Mouse (Mus musculus): ENCODE data around the gene Prdm8. TPM values are rescaled to one million over a fixed set of nuclear protein-coding genes. Genes with fewer than 3 reads are reported as not detected.

Gene Prdm8
- not detected in 2 replicates for polyA plus RNA-seq (2014; fragmentation: Nextera tagmentation; extraction: Ambion mirVana)

DNA sequence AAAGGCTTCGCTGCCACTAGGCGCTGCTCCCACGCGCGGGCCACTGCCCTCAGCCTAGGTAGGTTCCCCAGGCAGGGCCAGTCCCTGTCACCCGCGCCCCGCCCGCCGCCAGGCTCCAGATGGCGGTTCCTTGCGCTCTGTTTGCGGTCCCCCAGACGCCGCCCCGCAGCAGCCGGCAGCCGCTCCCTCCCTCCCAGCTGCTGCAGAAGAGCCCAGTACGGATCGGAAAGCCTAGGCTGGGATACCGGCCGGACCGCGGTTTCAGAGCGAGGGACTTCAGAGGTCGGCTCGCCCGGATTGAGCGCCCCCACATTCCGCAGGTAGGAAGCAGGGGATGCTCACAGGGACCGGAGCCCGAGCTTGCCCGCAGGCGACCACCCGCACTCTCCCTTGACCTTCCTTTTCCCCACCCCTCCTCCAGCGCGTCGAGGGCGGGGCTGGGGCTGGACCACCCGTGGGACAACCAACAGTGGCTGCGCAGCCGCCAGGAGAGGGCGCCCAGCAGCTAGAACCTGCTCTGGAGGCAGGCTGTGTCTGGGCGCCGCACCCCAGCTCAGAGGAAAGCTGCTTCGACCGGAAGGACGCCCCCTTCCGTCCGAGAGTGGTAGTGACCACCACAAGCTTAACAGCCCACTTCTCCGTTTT lies at the start of gene Prdm8:
Prdm8 (plus strand) TSS at position 19 of the 645 bp plus-strand sequence.
- Histone ChIP-seq H3K27ac (ENCODE audit: low read depth, low read length) (no peak within 1 kb of the TSS), H3K9ac (ENCODE audit: low read depth, low read length) (peak within 1 kb of the TSS; percentile 29; the same call in 1 of the 2 replicates), H3K4me3 (ENCODE audit: low read length) (peak within 1 kb of the TSS; percentile 52), H3K4me2 (replicated peaks; ENCODE audit: low read depth, low read length) (peak within 1 kb of the TSS; percentile 65), H3K4me1 (ENCODE audit: control insufficient read depth, insufficient read depth, low read length) (peaks cover 11% of the 10 kb centered on the region; the same call in 1 of the 2 replicates), H3K9me3 (ENCODE audit: control insufficient read depth, low read length) (no peaks in the 10 kb centered on the region), H3K36me3 (ENCODE audit: control insufficient read depth, insufficient read depth, low read length) (no peaks in the 10 kb centered on the region), H3K27me3 (ENCODE audit: control insufficient read depth, insufficient read depth, low read length) (peaks cover 70% of the 10 kb centered on the region)
- ATAC-seq (ENCODE audit: low FRiP score, low TSS enrichment), result peak; percentile 96
- WGBS, result under 1% methylated on average over 44 of the region's 51 CpGs

GRCm38 (mm10) chr5:98127074-98127473 lies 39.9 kb upstream of the Prdm8 start:
- H3K4me1 ChIP-seq (ENCODE audit: control insufficient read depth, insufficient read depth, low read length), result no peaks in the 10 kb centered on the region
- no peaks in the 10 kb centered on the region for H3K27me3 ChIP-seq (ENCODE audit: control insufficient read depth, insufficient read depth, low read length)
- whole genome bisulfite sequencing, result 75% methylated on average over 3 of the region's 3 CpGs
- no peak overlapping the region for H3K4me2 ChIP-seq (replicated peaks; ENCODE audit: low read depth, low read length)
- ATAC-seq (ENCODE audit: low FRiP score, low TSS enrichment), result no peak
- no peaks in the 10 kb centered on the region for H3K36me3 ChIP-seq (ENCODE audit: control insufficient read depth, insufficient read depth, low read length)
- H3K4me3 ChIP-seq (ENCODE audit: low read length), result no peak overlapping the region
- no peaks in the 10 kb centered on the region for H3K9me3 ChIP-seq (ENCODE audit: control insufficient read depth, low read length)
- no peak overlapping the region for H3K27ac ChIP-seq (ENCODE audit: low read depth, low read length)
- no peak overlapping the region for H3K9ac ChIP-seq (ENCODE audit: low read depth, low read length)

- H3K4me1 ChIP-seq (ENCODE audit: control insufficient read depth, insufficient read depth, low read length), result no peaks in the 10 kb centered on the region
- H3K4me2 ChIP-seq (replicated peaks; ENCODE audit: low read depth, low read length), result no peak overlapping the region
- H3K9ac ChIP-seq (ENCODE audit: low read depth, low read length), result no peak overlapping the region
- no peaks in the 10 kb centered on the region for H3K36me3 ChIP-seq (ENCODE audit: control insufficient read depth, insufficient read depth, low read length)
- WGBS, result 84% methylated on average over 14 of the region's 14 CpGs
- H3K27me3 ChIP-seq (ENCODE audit: control insufficient read depth, insufficient read depth, low read length), result no peaks in the 10 kb centered on the region
- H3K4me3 ChIP-seq (ENCODE audit: low read length), result no peak overlapping the region
- no peak for ATAC-seq (ENCODE audit: low FRiP score, low TSS enrichment)
- H3K27ac ChIP-seq (ENCODE audit: low read depth, low read length), result no peak overlapping the region
- H3K9me3 ChIP-seq (ENCODE audit: control insufficient read depth, low read length), result no peaks in the 10 kb centered on the region
Observed at GRCm38 (mm10) chr5:98138545-98139296, 28.3 kb upstream of the Prdm8 start.

DNA sequence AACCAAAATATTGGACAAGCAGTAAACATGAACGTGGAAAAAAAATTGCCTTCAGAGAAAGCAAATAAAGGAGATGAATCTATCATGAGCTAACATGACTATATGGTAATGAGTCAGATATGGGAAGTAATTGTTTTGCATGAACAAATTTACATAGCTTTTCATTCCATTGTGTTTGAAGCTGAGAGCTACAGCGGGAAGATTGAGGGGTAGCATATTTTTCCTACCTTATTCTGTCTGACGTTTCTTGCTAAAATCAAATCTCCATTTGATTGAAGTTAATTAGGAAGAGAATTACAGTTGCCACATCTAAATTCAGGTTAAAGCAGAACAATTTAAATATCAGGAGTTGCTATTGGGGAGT lies 27.7 kb upstream of the Prdm8 start:
- Histone ChIP-seq H3K4me2 (replicated peaks; ENCODE audit: low read depth, low read length) (no peak overlapping the region), H3K27me3 (ENCODE audit: control insufficient read depth, insufficient read depth, low read length) (no peaks in the 10 kb centered on the region), H3K36me3 (ENCODE audit: control insufficient read depth, insufficient read depth, low read length) (no peaks in the 10 kb centered on the region), H3K9ac (ENCODE audit: low read depth, low read length) (no peak overlapping the region), H3K27ac (ENCODE audit: low read depth, low read length) (no peak overlapping the region), H3K4me1 (ENCODE audit: control insufficient read depth, insufficient read depth, low read length) (no peaks in the 10 kb centered on the region), H3K4me3 (ENCODE audit: low read length) (no peak overlapping the region), H3K9me3 (ENCODE audit: control insufficient read depth, low read length) (no peaks in the 10 kb centered on the region)
- 82% methylated on average over 3 of the region's 3 CpGs for WGBS
- no peak for ATAC-seq (ENCODE audit: low FRiP score, low TSS enrichment)

- Histone ChIP-seq H3K9me3 (ENCODE audit: control insufficient read depth, low read length) (no peaks in the 10 kb centered on the region), H3K4me3 (ENCODE audit: low read length) (no peak overlapping the region), H3K4me2 (replicated peaks; ENCODE audit: low read depth, low read length) (no peak overlapping the region), H3K27ac (ENCODE audit: low read depth, low read length) (no peak overlapping the region), H3K27me3 (ENCODE audit: control insufficient read depth, insufficient read depth, low read length) (no peaks in the 10 kb centered on the region), H3K36me3 (ENCODE audit: control insufficient read depth, insufficient read depth, low read length) (no peaks in the 10 kb centered on the region), H3K9ac (ENCODE audit: low read depth, low read length) (no peak overlapping the region), H3K4me1 (ENCODE audit: control insufficient read depth, insufficient read depth, low read length) (no peaks in the 10 kb centered on the region)
- WGBS, result 74% methylated on average over 3 of the region's 3 CpGs
- ATAC-seq (ENCODE audit: low FRiP score, low TSS enrichment), result no peak
Observed at GRCm38 (mm10) chr5:98146895-98147294, 20.1 kb upstream of the Prdm8 start.

DNA sequence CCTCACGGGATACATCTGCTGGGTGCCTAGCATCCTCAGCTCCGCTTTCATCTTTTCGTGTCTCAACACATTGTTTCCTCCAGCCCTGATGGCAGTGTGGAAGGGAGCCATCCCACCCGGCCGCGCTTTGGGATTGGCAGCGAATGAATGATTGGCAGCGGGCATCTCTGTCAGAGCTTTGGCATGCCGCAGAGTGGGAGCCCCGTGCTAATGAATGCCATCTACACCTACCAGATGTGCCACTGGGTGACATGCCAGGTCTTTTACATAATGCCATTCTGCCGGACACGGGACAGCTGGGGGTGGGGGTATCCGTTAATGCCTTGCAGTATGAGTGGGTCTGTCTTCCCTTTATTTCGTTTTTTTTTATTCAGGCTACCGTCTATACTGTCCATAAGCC lies 882 bp upstream of the Prdm8 start:
- Histone ChIP-seq H3K9me3 (ENCODE audit: control insufficient read depth, low read length) (no peaks in the 10 kb centered on the region), H3K4me3 (ENCODE audit: low read length) (no peak overlapping the region), H3K4me2 (replicated peaks; ENCODE audit: low read depth, low read length) (no peak overlapping the region; the same call in 1 of the 2 replicates), H3K9ac (ENCODE audit: low read depth, low read length) (no peak overlapping the region), H3K36me3 (ENCODE audit: control insufficient read depth, insufficient read depth, low read length) (no peaks in the 10 kb centered on the region), H3K4me1 (ENCODE audit: control insufficient read depth, insufficient read depth, low read length) (peaks cover 11% of the 10 kb centered on the region; the same call in 1 of the 2 replicates), H3K27me3 (ENCODE audit: control insufficient read depth, insufficient read depth, low read length) (peaks cover 58% of the 10 kb centered on the region), H3K27ac (ENCODE audit: low read depth, low read length) (no peak overlapping the region)
- WGBS, result under 1% methylated on average over 15 of the region's 15 CpGs
- no peak for ATAC-seq (ENCODE audit: low FRiP score, low TSS enrichment)

DNA sequence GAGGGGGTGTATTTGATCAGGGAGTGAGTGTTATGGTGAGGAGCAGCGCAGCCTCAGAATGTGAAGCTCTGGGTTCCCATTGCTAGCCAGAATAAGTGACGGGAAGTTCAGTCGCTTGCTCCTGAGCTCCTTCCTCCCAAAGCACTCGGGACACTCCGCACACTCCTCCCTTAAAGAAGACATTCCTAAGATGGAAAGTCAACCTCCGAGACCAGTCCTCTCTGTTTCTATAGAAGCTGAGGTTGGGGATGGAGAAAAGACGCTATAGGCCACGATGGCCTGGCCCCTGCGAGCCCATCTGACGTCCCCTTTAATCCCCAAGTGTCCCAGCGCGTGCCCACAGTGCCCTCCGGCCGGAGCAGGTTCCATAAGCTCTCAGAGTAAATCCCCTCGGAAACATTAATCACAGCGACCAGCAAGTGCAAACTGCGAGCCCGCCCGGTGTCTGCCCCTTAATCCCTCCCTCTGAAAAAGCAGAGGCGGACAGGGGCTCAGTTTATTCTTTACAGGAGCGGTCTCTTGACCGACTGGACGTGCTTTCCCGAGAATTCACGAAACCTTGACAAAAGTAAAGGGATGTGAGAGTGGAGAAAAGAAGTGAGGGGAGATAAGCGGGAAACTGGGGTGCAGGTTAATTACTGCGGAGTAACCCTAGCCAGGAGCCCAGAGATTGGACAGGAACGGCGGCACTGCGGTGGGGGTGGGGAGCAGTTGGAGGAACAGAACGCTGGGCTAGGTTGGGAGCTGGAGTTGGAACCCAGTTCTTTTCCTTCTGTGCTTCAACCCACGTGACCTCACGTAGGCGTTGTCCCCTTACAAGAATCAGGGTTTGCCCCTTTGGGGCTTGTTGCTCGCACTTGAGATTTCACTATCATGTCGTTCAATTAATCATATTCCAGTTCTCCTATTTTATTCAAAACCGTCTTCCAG lies 1.6 kb downstream of the Prdm8 start:
- Histone ChIP-seq H3K9ac (ENCODE audit: low read depth, low read length) (no peak overlapping the region), H3K4me3 (ENCODE audit: low read length) (peak overlapping the region; percentile 52), H3K4me1 (ENCODE audit: control insufficient read depth, insufficient read depth, low read length) (peaks cover 11% of the 10 kb centered on the region; the same call in 1 of the 2 replicates), H3K27ac (ENCODE audit: low read depth, low read length) (no peak overlapping the region), H3K9me3 (ENCODE audit: control insufficient read depth, low read length) (no peaks in the 10 kb centered on the region), H3K27me3 (ENCODE audit: control insufficient read depth, insufficient read depth, low read length) (peaks cover 83% of the 10 kb centered on the region), H3K36me3 (ENCODE audit: control insufficient read depth, insufficient read depth, low read length) (no peaks in the 10 kb centered on the region), H3K4me2 (replicated peaks; ENCODE audit: low read depth, low read length) (peak overlapping the region; percentile 65)
- under 1% methylated on average over 37 of the region's 37 CpGs for WGBS
- no peak for ATAC-seq (ENCODE audit: low FRiP score, low TSS enrichment)

DNA sequence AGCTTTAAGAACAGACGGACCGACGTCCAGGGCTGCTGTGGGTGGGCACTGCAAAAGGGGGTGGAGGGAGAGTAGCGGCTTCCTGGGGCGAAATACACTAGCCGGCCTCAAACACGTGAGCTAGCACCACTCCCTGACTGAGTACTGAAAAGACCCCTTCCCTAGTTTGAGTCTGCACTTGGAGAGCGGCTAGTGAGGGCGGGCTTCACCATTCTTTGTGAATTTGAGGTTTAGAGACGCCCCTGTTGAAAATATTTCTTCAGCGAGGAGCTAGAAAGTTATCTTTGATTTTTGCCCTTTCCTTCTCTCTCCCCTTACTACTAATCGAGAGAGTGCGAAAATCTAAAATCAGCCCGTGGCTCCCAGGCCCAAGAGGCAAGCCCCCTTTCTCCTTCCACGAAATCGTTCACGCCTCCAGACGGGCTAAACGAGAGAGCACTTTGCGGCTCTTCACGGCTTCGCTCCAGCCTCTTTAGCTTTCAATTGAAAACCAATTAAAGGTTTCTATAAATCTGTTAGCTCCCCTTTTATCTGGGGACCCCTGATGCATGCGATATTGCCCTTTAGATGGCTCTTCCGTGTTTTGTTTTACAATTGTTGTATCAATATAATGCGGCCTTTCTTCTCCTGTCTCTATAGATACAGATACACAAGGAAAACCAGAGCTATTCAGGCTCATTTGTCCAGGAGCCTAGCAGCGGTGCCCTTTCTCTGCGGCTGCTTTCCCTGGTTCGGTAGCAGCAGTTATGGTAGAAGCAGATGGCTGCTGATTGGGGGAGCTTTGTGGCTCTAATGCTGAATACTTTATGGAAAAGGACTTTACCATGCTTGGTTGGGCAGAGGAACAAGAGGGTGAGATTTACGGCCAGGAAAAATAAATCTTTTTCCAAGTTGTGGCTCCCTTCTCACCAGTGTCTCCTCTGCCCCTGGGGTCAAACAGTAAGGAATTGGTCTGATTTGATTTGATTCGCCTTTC lies 2.7 kb downstream of the Prdm8 start:
- ATAC-seq (ENCODE audit: low FRiP score, low TSS enrichment), result no peak
- H3K4me2 ChIP-seq (replicated peaks; ENCODE audit: low read depth, low read length), result no peak overlapping the region
- peak overlapping the region; percentile 52; the same call in 1 of the 2 replicates for H3K4me3 ChIP-seq (ENCODE audit: low read length)

More for the DNA sequence above, 2.7 kb downstream of the Prdm8 start:
- WGBS, result 1% methylated on average over 30 of the region's 30 CpGs
- Histone ChIP-seq H3K27ac (ENCODE audit: low read depth, low read length) (no peak overlapping the region), H3K9ac (ENCODE audit: low read depth, low read length) (no peak overlapping the region), H3K36me3 (ENCODE audit: control insufficient read depth, insufficient read depth, low read length) (no peaks in the 10 kb centered on the region), H3K27me3 (ENCODE audit: control insufficient read depth, insufficient read depth, low read length) (peaks cover 93% of the 10 kb centered on the region), H3K9me3 (ENCODE audit: control insufficient read depth, low read length) (no peaks in the 10 kb centered on the region), H3K4me1 (ENCODE audit: control insufficient read depth, insufficient read depth, low read length) (peaks cover 11% of the 10 kb centered on the region; the same call in 1 of the 2 replicates)
